Mouse (Mus musculus) neutrophil, adult 83 days (primary cell): ENCODE data around the gene Tbc1d25. TPM values are rescaled to one million over a fixed set of nuclear protein-coding genes. Genes with fewer than 3 reads are reported as not detected.

Experiments
- total RNA-seq, 2 experiments: library from RNA; stranded (reverse); gene quantifications; one replicate each; pipeline ENCODE4 v1.2.4; 2023

The Tbc1d25 gene
- total RNA-seq, result 10 to 100 TPM; 10.5 to 16.2 TPM

DNA sequence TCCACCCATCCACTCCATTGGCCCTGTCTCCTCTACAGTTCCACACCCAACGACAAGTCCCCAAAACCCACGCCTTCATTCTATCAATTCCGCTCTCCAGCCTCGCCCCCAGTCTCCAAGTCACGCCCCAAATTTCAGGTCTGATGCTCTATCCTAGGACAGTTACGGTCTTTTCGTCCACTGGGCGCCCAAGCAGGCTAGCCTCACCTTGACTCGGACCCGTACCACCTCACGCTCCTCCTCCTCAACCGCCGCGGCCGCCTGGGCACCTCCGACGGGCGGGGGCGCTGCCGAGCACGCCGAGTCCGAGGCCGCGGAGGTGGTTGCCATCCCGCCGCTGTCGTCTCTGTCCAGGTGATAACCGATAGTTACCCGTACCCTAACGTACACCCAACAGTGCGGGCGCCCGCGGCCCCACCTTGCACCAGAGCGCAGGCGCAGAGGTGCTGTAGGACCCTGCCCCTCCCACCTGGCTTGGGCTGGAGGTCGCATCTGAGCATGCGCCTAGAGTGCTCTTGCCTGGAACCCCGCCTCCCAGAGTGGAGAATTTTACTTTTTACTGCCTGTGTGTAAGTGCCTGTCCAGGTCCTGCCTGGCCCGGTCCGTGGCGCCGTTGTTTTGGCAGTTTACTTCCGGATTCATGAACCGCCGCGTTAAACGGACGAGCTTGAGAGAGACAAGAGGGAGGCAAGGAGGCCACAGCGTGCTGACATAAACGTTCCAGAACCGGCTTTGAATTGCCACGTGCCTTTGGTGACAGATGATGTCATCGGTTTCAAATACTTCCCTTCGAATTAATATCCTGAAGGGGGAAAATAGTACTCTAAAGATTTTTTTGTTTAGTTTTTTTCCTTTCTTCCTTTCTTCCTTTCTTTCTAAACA is at the start of gene Tbc1d25:
Gene Tbc1d25, minus strand, starts transcription at position 678 of the 882 bp plus-strand sequence.

GRCm38 (mm10) chrX:8206015-8206693 is 30.2 kb upstream of the Tbc1d25 start, which contains the start of gene Porcn:
Porcn (minus strand) TSS chrX:8206525.

GRCm38 (mm10) chrX:8193419-8193723 is 17.4 kb upstream of the Tbc1d25 start, which contains the start of gene Ebp:
Ebp (minus strand) TSS chrX:8193512.

GRCm38 (mm10) chrX:8145153-8145991 is 30.6 kb downstream of the Tbc1d25 start, which contains the start of gene Rbm3:
Rbm3 (minus strand) TSS chrX:8145880.

GRCm38 (mm10) chrX:8132017-8132976 is 43.7 kb downstream of the Tbc1d25 start, which contains the start of gene Wdr13:
Wdr13 (minus strand) TSS chrX:8132892.

Other genes with a start within 250 kb of the Tbc1d25 start
- gene Eras, start 247.6 kb downstream of the Tbc1d25 start, total RNA-seq, result not detected
- 10 to 100 TPM in 1 of 2 experiments, 1 to 10 TPM in 1; 7.2 to 10.7 TPM for gene Hdac6, start 228.3 kb downstream of the Tbc1d25 start, total RNA-seq
- gene Gata1, start 198.1 kb downstream of the Tbc1d25 start, total RNA-seq, result 10 to 100 TPM; 16.6 to 22.9 TPM
- not detected for gene Glod5, start 157.7 kb downstream of the Tbc1d25 start, total RNA-seq
- 10 to 100 TPM; 31.4 to 35.9 TPM for gene Suv39h1, start 101.4 kb downstream of the Tbc1d25 start, total RNA-seq
- 100 to 1,000 TPM; 149 to 168 TPM for gene Was, start 85.7 kb downstream of the Tbc1d25 start, total RNA-seq
- 10 to 100 TPM; 33.7 to 34.7 TPM for gene Wdr13, start 43.3 kb downstream of the Tbc1d25 start, total RNA-seq
- 100 to 1,000 TPM; 323 to 397 TPM for gene Rbm3, start 30.3 kb downstream of the Tbc1d25 start, total RNA-seq
- gene Ebp, start 17.3 kb upstream of the Tbc1d25 start, total RNA-seq, result 10 to 100 TPM; 52.0 to 57.8 TPM
- under 1 TPM in 1 of 2 experiments, not detected in 1; 0.88 TPM for gene Porcn, start 30.3 kb upstream of the Tbc1d25 start, total RNA-seq
- gene Ftsj1, start 76.2 kb upstream of the Tbc1d25 start, total RNA-seq, result 10 to 100 TPM; 15.3 to 17.3 TPM
- gene Slc38a5, start 95.0 kb upstream of the Tbc1d25 start, total RNA-seq, result 10 to 100 TPM; 15.1 to 20.6 TPM
- gene Ssxb10, start 151.2 kb upstream of the Tbc1d25 start, total RNA-seq, result not detected
- not detected for gene Ssxb9, start 190.8 kb upstream of the Tbc1d25 start, total RNA-seq
- not detected for gene Ssxb1, start 237.1 kb upstream of the Tbc1d25 start, total RNA-seq